Mouse (Mus musculus) thymus, adult 2 months (tissue): ENCODE measurements at regions not wholly inside any gene's neighbourhood (a gene's known extent, or its start where the extent isn't known, plus 50 kb on each side); places are given as distances from the start of the nearest gene placed in this dataset.

ENCODE experiments used
- DNase-seq: peaks from one replicate; pipeline ENCODE4 v3.0.0; 2021
- H3K27ac ChIP-seq: fragments of 200-500 bp; 2 replicates; pipeline ENCODE4 v1.5.1; 2012; ENCODE audit warnings: low read length, control low read depth; ENCODE audit not compliant: control insufficient read depth, insufficient read depth
- H3K27me3 ChIP-seq: fragments of 200-500 bp; 2 replicates; pipeline ENCODE4 v1.6.1; 2012; ENCODE audit warnings: mild to moderate bottlenecking, low read length, moderate library complexity, mixed read lengths; ENCODE audit not compliant: control insufficient read depth, insufficient read depth
- H3K36me3 ChIP-seq: fragments of 200-500 bp; 2 replicates; pipeline ENCODE4 v1.6.1; 2012; ENCODE audit warnings: mild to moderate bottlenecking, low read length, moderate library complexity; ENCODE audit not compliant: control insufficient read depth, insufficient read depth
- H3K4me1 ChIP-seq: fragments of 200-500 bp; replicated peaks from 2 replicates; pipeline ENCODE4 v1.6.1; 2012; ENCODE audit warnings: low read length; ENCODE audit not compliant: control insufficient read depth, insufficient read depth
- H3K4me3 ChIP-seq: fragments of 200-500 bp; 2 replicates; pipeline ENCODE4 v1.5.1; 2012; ENCODE audit warnings: mild to moderate bottlenecking, low read length, control low read depth, moderate library complexity; ENCODE audit not compliant: control insufficient read depth, insufficient read depth
- CTCF ChIP-seq: fragments of 200-500 bp; IDR thresholded peaks from 2 replicates; pipeline ENCODE4 v1.5.1; 2012; ENCODE audit warnings: mild to moderate bottlenecking, control low read depth, low read length, moderate library complexity, borderline replicate concordance; ENCODE audit not compliant: control insufficient read depth, poor library complexity, insufficient read depth; ENCODE audit errors: extremely low read depth
- POLR2A ChIP-seq: fragments of 200-500 bp; IDR thresholded peaks from 2 replicates; pipeline ENCODE4 v1.6.1; 2012; ENCODE audit warnings: mild to moderate bottlenecking, low read length, control low read depth, moderate library complexity; ENCODE audit not compliant: control insufficient read depth, poor library complexity, insufficient read depth; ENCODE audit errors: extremely low read depth
- WGBS: fragments of 180-500 bp; shearing (Covaris S2); methylation state at CpG from one replicate; pipeline ENCODE4 v1.1.7; 2018; 5-methylcytosine and 5-hydroxymethylcytosine counted together

DNA sequence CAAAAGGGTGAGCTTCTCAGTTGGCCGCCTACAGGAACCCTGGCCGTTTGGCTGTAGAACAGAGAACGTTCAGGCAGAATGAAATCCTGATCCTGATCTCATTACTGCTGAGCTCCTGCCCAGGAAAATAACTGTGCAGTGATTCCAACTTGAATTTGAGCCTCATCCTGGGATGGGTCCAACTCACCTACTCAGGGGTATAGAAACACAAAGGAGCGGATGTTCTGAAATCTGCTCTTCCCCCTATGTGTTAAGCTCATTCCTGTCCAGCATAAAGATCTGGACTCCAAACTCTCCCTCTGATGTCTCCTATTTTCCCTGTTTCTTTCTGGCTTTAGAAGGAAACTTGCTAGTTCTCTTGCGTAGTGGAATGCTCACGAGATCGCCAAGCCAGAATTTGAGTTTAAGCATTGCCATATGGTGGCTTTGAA, 173.6 kb upstream of the Krr1 start:
- Histone ChIP-seq H3K36me3 (no peaks in the 10 kb centered on the region), H3K4me1 (no peaks in the 10 kb centered on the region), H3K27ac (no peak overlapping the region), H3K27me3 (no peaks in the 10 kb centered on the region), H3K4me3 (no peak overlapping the region)
- 94% methylated on average over 7 of the region's 7 CpGs for WGBS
- DNase-seq, result no peak
- TF ChIP-seq CTCF, result no peak
- TF ChIP-seq POLR2A, result no peak

- Histone ChIP-seq H3K4me3 (no peak overlapping the region), H3K36me3 (no peaks in the 10 kb centered on the region), H3K27ac (no peak overlapping the region), H3K27me3 (no peaks in the 10 kb centered on the region), H3K4me1 (no peaks in the 10 kb centered on the region)
- WGBS, result 95% methylated on average over 14 of the region's 14 CpGs
- TF ChIP-seq CTCF, result no peak
- TF ChIP-seq POLR2A, result no peak
- no peak for DNase-seq
Observed at GRCm38 (mm10) chr10:111799850-111800589, 172.4 kb upstream of the Krr1 start.

DNA sequence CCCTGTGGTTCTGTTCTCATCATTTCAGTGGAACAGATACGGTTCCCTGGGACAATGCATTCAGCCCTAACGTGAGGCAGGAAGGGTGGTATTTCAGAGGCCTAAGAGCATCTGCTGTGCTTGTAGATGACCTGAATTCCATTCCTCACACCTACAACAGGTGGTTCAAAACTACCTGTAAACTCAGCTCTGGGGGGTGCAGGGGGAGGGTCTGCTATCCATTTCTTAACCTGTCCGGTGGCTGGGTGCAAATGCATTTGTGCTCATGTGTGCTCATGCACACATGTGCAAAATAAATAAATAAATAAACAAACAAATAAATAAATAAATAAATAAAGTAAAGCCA, 171.9 kb upstream of the Krr1 start:
- Histone ChIP-seq H3K4me1 (no peaks in the 10 kb centered on the region), H3K36me3 (no peaks in the 10 kb centered on the region), H3K27ac (no peak overlapping the region), H3K27me3 (no peaks in the 10 kb centered on the region), H3K4me3 (no peak overlapping the region)
- WGBS, result 97% methylated on average over 3 of the region's 3 CpGs
- TF ChIP-seq POLR2A (no peak), CTCF (no peak)
- DNase-seq, result no peak

DNA sequence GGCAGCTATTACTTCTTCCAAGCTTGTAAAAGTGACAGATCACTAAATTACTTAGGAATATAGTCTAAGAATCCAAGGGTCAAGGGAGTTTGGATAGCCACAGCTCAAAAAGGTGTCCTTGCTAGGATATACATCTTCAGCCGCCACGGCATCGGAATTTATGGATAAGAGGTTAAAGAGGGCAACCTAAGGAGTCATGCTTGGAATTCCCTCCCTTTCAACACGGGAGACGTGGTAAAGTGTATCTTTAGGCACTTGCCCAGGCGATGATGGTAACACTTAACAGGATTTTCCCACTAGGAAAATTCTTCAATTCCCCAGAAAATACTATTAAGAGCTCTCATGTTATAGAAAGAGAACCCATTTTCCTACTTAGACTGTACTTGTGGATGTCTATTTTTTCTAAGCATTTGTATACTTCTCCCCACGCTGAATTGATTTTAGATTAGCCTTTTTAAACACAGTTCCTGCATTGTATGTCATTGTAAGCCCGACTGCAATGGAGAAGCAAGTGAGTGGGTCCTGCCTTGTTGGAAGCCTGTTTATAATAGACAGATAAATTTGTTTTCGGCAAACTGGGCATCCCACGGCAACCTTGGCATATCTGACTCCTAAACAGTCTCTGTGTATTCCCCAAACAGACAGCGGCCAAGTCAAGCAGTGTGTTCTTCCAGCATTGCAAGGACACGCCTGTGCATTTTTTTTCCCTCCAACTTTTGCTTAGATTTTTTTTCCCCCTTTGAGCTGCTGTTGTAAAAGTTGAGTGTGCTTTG, 171.3 kb upstream of the Krr1 start:
- Histone ChIP-seq H3K4me3 (no peak overlapping the region), H3K27me3 (no peaks in the 10 kb centered on the region), H3K27ac (no peak overlapping the region), H3K4me1 (no peaks in the 10 kb centered on the region), H3K36me3 (no peaks in the 10 kb centered on the region)
- 94% methylated on average over 12 of the region's 12 CpGs for WGBS
- TF ChIP-seq POLR2A (no peak), CTCF (no peak)
- no peak for DNase-seq

- 91% methylated on average over 12 of the region's 12 CpGs for WGBS
- no peaks in the 10 kb centered on the region for H3K4me1 ChIP-seq
- no peak for TF ChIP-seq CTCF
- no peak for TF ChIP-seq POLR2A
- H3K27ac ChIP-seq, result no peak overlapping the region
- H3K27me3 ChIP-seq, result no peaks in the 10 kb centered on the region
- no peaks in the 10 kb centered on the region for H3K36me3 ChIP-seq
- no peak for DNase-seq
- no peak overlapping the region for H3K4me3 ChIP-seq
Observed at GRCm38 (mm10) chr10:111801794-111802359, 170.6 kb upstream of the Krr1 start.

DNA sequence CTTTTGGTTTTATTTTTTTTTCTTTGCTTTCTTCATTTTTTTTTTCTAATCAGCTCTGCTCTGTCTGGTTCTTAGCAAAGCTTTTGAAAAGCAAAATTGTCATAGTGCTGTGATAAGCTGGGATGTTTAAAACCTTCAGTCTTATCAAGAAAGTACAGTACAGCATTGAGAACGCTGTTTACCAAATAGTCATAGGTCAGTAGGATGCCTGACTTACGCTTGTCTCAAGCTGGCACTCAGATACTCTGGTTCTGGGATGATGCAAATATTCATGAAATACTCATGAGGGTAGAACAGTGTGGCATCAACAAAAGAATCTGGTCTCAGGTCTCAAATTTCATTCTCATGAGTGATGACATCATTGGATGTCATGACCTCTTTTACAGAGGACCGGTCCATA, 166.1 kb upstream of the Krr1 start:
- H3K4me1 ChIP-seq, result no peaks in the 10 kb centered on the region
- H3K4me3 ChIP-seq, result no peak overlapping the region
- no peaks in the 10 kb centered on the region for H3K36me3 ChIP-seq
- H3K27me3 ChIP-seq, result no peaks in the 10 kb centered on the region
- 96% methylated on average over 3 of the region's 3 CpGs for WGBS
- TF ChIP-seq CTCF (no peak), POLR2A (no peak)
- H3K27ac ChIP-seq, result no peak overlapping the region
- no peak for DNase-seq

DNA sequence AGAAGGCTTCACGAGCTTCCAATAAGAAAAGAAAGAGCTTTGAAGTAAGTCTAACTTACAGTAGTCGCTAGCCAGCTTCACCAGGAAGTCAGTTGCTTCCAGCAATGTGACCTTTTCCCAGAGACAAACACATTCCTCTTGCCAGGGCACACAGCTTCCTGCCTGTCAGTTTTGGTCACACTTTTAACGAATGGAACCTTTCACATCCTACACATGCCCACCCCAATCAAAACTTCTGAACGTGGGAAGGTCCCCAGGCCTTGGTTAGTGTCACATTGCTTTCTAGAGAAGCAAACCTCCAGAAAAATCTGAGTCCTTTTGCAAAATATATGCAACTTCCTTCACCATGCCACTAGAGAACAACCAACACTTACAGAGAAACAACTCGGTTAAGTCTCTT, 165.5 kb upstream of the Krr1 start:
- Histone ChIP-seq H3K36me3 (no peaks in the 10 kb centered on the region), H3K4me3 (no peak overlapping the region), H3K27ac (no peak overlapping the region), H3K4me1 (no peaks in the 10 kb centered on the region), H3K27me3 (no peaks in the 10 kb centered on the region)
- no peak for TF ChIP-seq POLR2A
- TF ChIP-seq CTCF, result no peak
- no peak for DNase-seq
- WGBS, result 27% methylated on average over 5 of the region's 5 CpGs
